Mouse (Mus musculus) frontal cortex, adult 2 months (tissue): ENCODE measurements at regions not wholly inside any gene's neighbourhood (a gene's known extent, or its start where the extent isn't known, plus 50 kb on each side); places are given as distances from the start of the nearest gene placed in this dataset.

Experiments used
- DNase-seq, 2 experiments: peaks; one replicate each; pipeline ENCODE4 v3.0.0; 2022; ENCODE audit warnings: low spot score in 1 of 2; ENCODE audit errors: extremely low spot score in 1 of 2

DNA sequence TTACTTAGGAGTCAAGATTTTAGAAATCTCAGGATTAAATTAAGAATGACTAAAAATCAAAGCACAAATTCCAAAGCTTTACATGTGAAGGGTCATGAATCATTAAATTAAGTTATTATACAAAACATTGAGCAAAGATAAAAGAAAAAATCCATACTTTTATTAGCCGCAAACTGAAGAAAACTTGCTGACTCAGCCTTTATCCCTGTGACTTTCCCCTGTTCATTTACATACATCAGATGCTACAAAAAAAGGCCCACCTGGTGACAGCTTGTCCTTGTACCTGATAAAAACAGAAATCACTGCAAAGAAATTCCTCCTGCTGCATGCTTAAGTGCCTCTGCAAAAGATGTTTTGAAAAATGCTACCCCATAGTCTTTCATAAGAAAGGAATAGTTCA, 2555.9 kb upstream of the Pcdh20 start:
- DNase-seq, result no peak

DNA sequence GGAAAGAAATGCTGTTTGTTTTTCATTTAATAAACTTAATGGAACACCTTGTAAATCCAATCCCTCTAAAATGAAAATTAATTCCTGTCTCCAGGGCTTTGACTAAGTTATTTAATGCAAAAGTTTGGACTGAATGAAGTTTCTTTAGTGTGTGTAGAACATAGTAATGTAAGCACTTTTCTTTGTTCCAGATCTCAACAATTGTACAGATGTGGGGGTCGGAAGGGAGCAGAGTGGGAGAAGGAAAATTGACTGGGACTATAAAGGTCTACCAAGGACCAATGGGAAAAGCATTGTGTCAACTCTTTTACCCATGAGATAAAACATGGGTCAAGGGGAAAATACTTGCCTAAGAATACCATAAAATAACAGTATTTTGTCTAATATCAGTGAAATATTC, 2548.9 kb upstream of the Pcdh20 start:
- no peak for DNase-seq

DNA sequence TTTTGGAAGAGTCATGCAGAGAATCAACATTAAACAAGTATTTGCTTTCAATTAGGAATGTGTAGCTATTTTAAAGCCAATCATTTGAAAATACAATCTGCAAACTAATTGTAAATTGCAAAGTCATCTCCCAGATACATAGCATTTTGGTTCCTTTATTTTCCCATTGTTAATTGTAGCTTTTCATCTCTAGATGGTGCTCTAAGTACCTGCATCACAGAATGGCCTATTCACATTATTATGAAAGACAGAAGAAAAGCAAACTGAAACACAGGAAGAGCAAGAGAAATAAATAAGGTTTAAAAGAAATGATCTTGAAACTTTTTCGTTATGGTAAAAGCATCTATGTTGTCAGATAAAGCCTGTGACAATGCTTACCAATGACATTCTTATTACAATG, 2543.5 kb upstream of the Pcdh20 start:
- peak in 1 of 2 experiments; percentile 26 for DNase-seq
